Mouse (Mus musculus): ENCODE measurements around the gene Edil3. TPM values are rescaled to one million over a fixed set of nuclear protein-coding genes. Genes with fewer than 3 reads are reported as not detected.

Edil3 gene
- total and polyA plus RNA-seq, 2 experiments from 2014 or later = 49.1 to 85.9 TPM

- 46% methylated on average over 2 of the region's 2 CpGs for WGBS
- no peak for TF ChIP-seq CTCF (IDR thresholded peaks at IDR 0.05)
Measured at GRCm38 (mm10) chr13:89197019-89197418, 375.7 kb downstream of the Edil3 start.

GRCm38 (mm10) chr13:89199275-89199674 is 378.0 kb downstream of the Edil3 start:
- 68% methylated on average over 2 of the region's 2 CpGs for WGBS
- TF ChIP-seq CTCF (IDR thresholded peaks at IDR 0.05) = no peak
- H3K27me3 ChIP-seq (ENCODE audit: insufficient read depth, low read length) = no peaks in the 10 kb centered on the region
- no peaks in the 10 kb centered on the region for H3K36me3 ChIP-seq (ENCODE audit: insufficient read depth, low read length)
- ATAC-seq (ENCODE audit: low FRiP score) (no peak), DNase-seq (ENCODE audit: low spot score) (no peak)
- no peaks in the 10 kb centered on the region for H3K9me3 ChIP-seq (ENCODE audit: low read length)
- no peak overlapping the region for H3K4me3 ChIP-seq (ENCODE audit: low read depth, low read length)
- no peaks in the 10 kb centered on the region for H3K4me1 ChIP-seq (ENCODE audit: insufficient read depth, low read length)
- no peak overlapping the region for H3K9ac ChIP-seq (replicated peaks; ENCODE audit: low read length, poor library complexity, severe bottlenecking)
- no peak overlapping the region for H3K4me2 ChIP-seq (ENCODE audit: low read depth, low read length, poor library complexity, severe bottlenecking)
- no peak overlapping the region for H3K27ac ChIP-seq (ENCODE audit: low read depth, low read length)

More at GRCm38 (mm10) chr13:89197019-89197418, 375.7 kb downstream of the Edil3 start:
- DNase-seq (ENCODE audit: low spot score) = no peak
- Histone ChIP-seq H3K4me1 (ENCODE audit: insufficient read depth, low read length) (no peaks in the 10 kb centered on the region), H3K4me2 (ENCODE audit: low read depth, low read length, poor library complexity, severe bottlenecking) (no peak overlapping the region), H3K4me3 (ENCODE audit: low read depth, low read length) (no peak overlapping the region), H3K9me3 (ENCODE audit: low read length) (no peaks in the 10 kb centered on the region), H3K36me3 (ENCODE audit: insufficient read depth, low read length) (no peaks in the 10 kb centered on the region), H3K27me3 (ENCODE audit: insufficient read depth, low read length) (no peaks in the 10 kb centered on the region), H3K27ac (ENCODE audit: low read depth, low read length) (no peak overlapping the region), H3K9ac (replicated peaks; ENCODE audit: low read length, poor library complexity, severe bottlenecking) (no peak overlapping the region)
- no peak for ATAC-seq (ENCODE audit: low FRiP score)

GRCm38 (mm10) chr13:89238104-89238503 is 416.8 kb downstream of the Edil3 start:
- no peak overlapping the region for H3K27ac ChIP-seq (ENCODE audit: low read depth, low read length)
- H3K27me3 ChIP-seq (ENCODE audit: insufficient read depth, low read length) = no peaks in the 10 kb centered on the region
- TF ChIP-seq CTCF (IDR thresholded peaks at IDR 0.05) = no peak
- 88% methylated on average over 1 of the region's 1 CpGs for WGBS
- no peaks in the 10 kb centered on the region for H3K36me3 ChIP-seq (ENCODE audit: insufficient read depth, low read length)
- H3K4me2 ChIP-seq (ENCODE audit: low read depth, low read length, poor library complexity, severe bottlenecking) = no peak overlapping the region
- no peaks in the 10 kb centered on the region for H3K4me1 ChIP-seq (ENCODE audit: insufficient read depth, low read length)
- ATAC-seq (ENCODE audit: low FRiP score) = no peak
- H3K9ac ChIP-seq (replicated peaks; ENCODE audit: low read length, poor library complexity, severe bottlenecking) = no peak overlapping the region
- H3K9me3 ChIP-seq (ENCODE audit: low read length) = no peaks in the 10 kb centered on the region
- DNase-seq (ENCODE audit: low spot score) = no peak
- no peak overlapping the region for H3K4me3 ChIP-seq (ENCODE audit: low read depth, low read length)

GRCm38 (mm10) chr13:89253990-89254642 is 432.8 kb downstream of the Edil3 start:
- Histone ChIP-seq H3K36me3 (ENCODE audit: insufficient read depth, low read length) (no peaks in the 10 kb centered on the region), H3K4me3 (ENCODE audit: low read depth, low read length) (no peak overlapping the region), H3K4me2 (ENCODE audit: low read depth, low read length, poor library complexity, severe bottlenecking) (no peak overlapping the region), H3K9me3 (ENCODE audit: low read length) (no peaks in the 10 kb centered on the region), H3K9ac (replicated peaks; ENCODE audit: low read length, poor library complexity, severe bottlenecking) (no peak overlapping the region), H3K27ac (ENCODE audit: low read depth, low read length) (no peak overlapping the region), H3K27me3 (ENCODE audit: insufficient read depth, low read length) (no peaks in the 10 kb centered on the region), H3K4me1 (ENCODE audit: insufficient read depth, low read length) (no peaks in the 10 kb centered on the region)
- 76% methylated on average over 4 of the region's 4 CpGs for WGBS
- no peak for TF ChIP-seq CTCF (IDR thresholded peaks at IDR 0.05)
- ATAC-seq (ENCODE audit: low FRiP score) (no peak), DNase-seq (ENCODE audit: low spot score) (no peak)

- no peak overlapping the region for H3K4me3 ChIP-seq (ENCODE audit: low read depth, low read length)
- H3K27ac ChIP-seq (ENCODE audit: low read depth, low read length) = no peak overlapping the region
- H3K36me3 ChIP-seq (ENCODE audit: insufficient read depth, low read length) = no peaks in the 10 kb centered on the region
- H3K9me3 ChIP-seq (ENCODE audit: low read length) = no peaks in the 10 kb centered on the region
- H3K27me3 ChIP-seq (ENCODE audit: insufficient read depth, low read length) = no peaks in the 10 kb centered on the region
- no peaks in the 10 kb centered on the region for H3K4me1 ChIP-seq (ENCODE audit: insufficient read depth, low read length)
- 80% methylated on average over 1 of the region's 1 CpGs for WGBS
- H3K4me2 ChIP-seq (ENCODE audit: low read depth, low read length, poor library complexity, severe bottlenecking) = no peak overlapping the region
- DNase-seq (ENCODE audit: low spot score) = no peak
- no peak for TF ChIP-seq CTCF (IDR thresholded peaks at IDR 0.05)
- no peak for ATAC-seq (ENCODE audit: low FRiP score)
- no peak overlapping the region for H3K9ac ChIP-seq (replicated peaks; ENCODE audit: low read length, poor library complexity, severe bottlenecking)
Measured at GRCm38 (mm10) chr13:89256906-89257305, 435.6 kb downstream of the Edil3 start.

GRCm38 (mm10) chr13:89286696-89287305 is 465.5 kb downstream of the Edil3 start:
- 80% methylated on average over 5 of the region's 5 CpGs for WGBS
- no peak overlapping the region for H3K4me3 ChIP-seq (ENCODE audit: low read depth, low read length)
- TF ChIP-seq CTCF (IDR thresholded peaks at IDR 0.05) = no peak
- no peak overlapping the region for H3K4me2 ChIP-seq (ENCODE audit: low read depth, low read length, poor library complexity, severe bottlenecking)
- no peaks in the 10 kb centered on the region for H3K36me3 ChIP-seq (ENCODE audit: insufficient read depth, low read length)
- H3K9ac ChIP-seq (replicated peaks; ENCODE audit: low read length, poor library complexity, severe bottlenecking) = no peak overlapping the region
- H3K9me3 ChIP-seq (ENCODE audit: low read length) = no peaks in the 10 kb centered on the region
- H3K27me3 ChIP-seq (ENCODE audit: insufficient read depth, low read length) = no peaks in the 10 kb centered on the region
- DNase-seq (ENCODE audit: low spot score) (no peak), ATAC-seq (ENCODE audit: low FRiP score) (no peak)
- H3K27ac ChIP-seq (ENCODE audit: low read depth, low read length) = no peak overlapping the region
- H3K4me1 ChIP-seq (ENCODE audit: insufficient read depth, low read length) = no peaks in the 10 kb centered on the region

Data from midbrain, postnatal 0 days (tissue).